Mouse (Mus musculus): ENCODE data around the gene Sema3c. TPM values are rescaled to one million over a fixed set of nuclear protein-coding genes. Genes with fewer than 3 reads are reported as not detected.

Gene Sema3c
- polyA plus RNA-seq, 1 experiment, result not detected

- Histone ChIP-seq H3K4me3 (ENCODE audit: insufficient read depth, low read depth, low read length) (no peak overlapping the region), H3K4me1 (ENCODE audit: control insufficient read depth, insufficient read depth, low read length) (no peaks in the 10 kb centered on the region), H3K27ac (ENCODE audit: insufficient read depth, low read depth, low read length) (no peak overlapping the region)
- TF ChIP-seq CTCF (IDR thresholded peaks at IDR 0.05; ENCODE audit: insufficient read depth, low read depth, low read length) (no peak), POLR2A (IDR thresholded peaks at IDR 0.05; ENCODE audit: insufficient read depth, low read depth, low read length) (no peak)
- WGBS, result 66% methylated on average over 3 of the region's 3 CpGs
Measured at GRCm38 (mm10) chr5:17739805-17740204, 165.7 kb downstream of the Sema3c start.

- H3K4me3 ChIP-seq (ENCODE audit: insufficient read depth, low read depth, low read length), result no peak overlapping the region
- TF ChIP-seq POLR2A (IDR thresholded peaks at IDR 0.05; ENCODE audit: insufficient read depth, low read depth, low read length) (no peak), CTCF (IDR thresholded peaks at IDR 0.05; ENCODE audit: insufficient read depth, low read depth, low read length) (no peak)
- H3K4me1 ChIP-seq (ENCODE audit: control insufficient read depth, insufficient read depth, low read length), result no peaks in the 10 kb centered on the region
- H3K27ac ChIP-seq (ENCODE audit: insufficient read depth, low read depth, low read length), result no peak overlapping the region
Measured at GRCm38 (mm10) chr5:17746520-17746919, 172.4 kb downstream of the Sema3c start.

GRCm38 (mm10) chr5:17747143-17747542, 173.1 kb downstream of the Sema3c start:
- Histone ChIP-seq H3K4me3 (ENCODE audit: insufficient read depth, low read depth, low read length) (no peak overlapping the region), H3K27ac (ENCODE audit: insufficient read depth, low read depth, low read length) (no peak overlapping the region), H3K4me1 (ENCODE audit: control insufficient read depth, insufficient read depth, low read length) (no peaks in the 10 kb centered on the region)
- no peak for TF ChIP-seq CTCF (IDR thresholded peaks at IDR 0.05; ENCODE audit: insufficient read depth, low read depth, low read length)
- no peak for TF ChIP-seq POLR2A (IDR thresholded peaks at IDR 0.05; ENCODE audit: insufficient read depth, low read depth, low read length)
- WGBS, result 48% methylated on average over 5 of the region's 5 CpGs

- TF ChIP-seq POLR2A (IDR thresholded peaks at IDR 0.05; ENCODE audit: insufficient read depth, low read depth, low read length) (no peak), CTCF (IDR thresholded peaks at IDR 0.05; ENCODE audit: insufficient read depth, low read depth, low read length) (no peak)
- no peak overlapping the region for H3K4me3 ChIP-seq (ENCODE audit: insufficient read depth, low read depth, low read length)
- WGBS, result 66% methylated on average over 3 of the region's 3 CpGs
- no peaks in the 10 kb centered on the region for H3K4me1 ChIP-seq (ENCODE audit: control insufficient read depth, insufficient read depth, low read length)
- no peak overlapping the region for H3K27ac ChIP-seq (ENCODE audit: insufficient read depth, low read depth, low read length)
Measured at GRCm38 (mm10) chr5:17748293-17748692, 174.2 kb downstream of the Sema3c start.

- Histone ChIP-seq H3K4me3 (ENCODE audit: insufficient read depth, low read depth, low read length) (no peak overlapping the region), H3K4me1 (ENCODE audit: control insufficient read depth, insufficient read depth, low read length) (no peaks in the 10 kb centered on the region), H3K27ac (ENCODE audit: insufficient read depth, low read depth, low read length) (no peak overlapping the region)
- 89% methylated on average over 7 of the region's 7 CpGs for WGBS
- TF ChIP-seq CTCF (IDR thresholded peaks at IDR 0.05; ENCODE audit: insufficient read depth, low read depth, low read length) (no peak), POLR2A (IDR thresholded peaks at IDR 0.05; ENCODE audit: insufficient read depth, low read depth, low read length) (no peak)
Measured at GRCm38 (mm10) chr5:17753471-17754005, 179.5 kb downstream of the Sema3c start.

GRCm38 (mm10) chr5:17766006-17766677, 192.1 kb downstream of the Sema3c start:
- 50% methylated on average over 4 of the region's 4 CpGs for WGBS
- Histone ChIP-seq H3K4me3 (ENCODE audit: insufficient read depth, low read depth, low read length) (no peak overlapping the region), H3K27ac (ENCODE audit: insufficient read depth, low read depth, low read length) (no peak overlapping the region), H3K4me1 (ENCODE audit: control insufficient read depth, insufficient read depth, low read length) (no peaks in the 10 kb centered on the region)
- TF ChIP-seq CTCF (IDR thresholded peaks at IDR 0.05; ENCODE audit: insufficient read depth, low read depth, low read length), result no peak
- TF ChIP-seq POLR2A (IDR thresholded peaks at IDR 0.05; ENCODE audit: insufficient read depth, low read depth, low read length), result no peak

- Histone ChIP-seq H3K4me1 (ENCODE audit: control insufficient read depth, insufficient read depth, low read length) (no peaks in the 10 kb centered on the region), H3K27ac (ENCODE audit: insufficient read depth, low read depth, low read length) (no peak overlapping the region), H3K4me3 (ENCODE audit: insufficient read depth, low read depth, low read length) (no peak overlapping the region)
- TF ChIP-seq POLR2A (IDR thresholded peaks at IDR 0.05; ENCODE audit: insufficient read depth, low read depth, low read length), result no peak
- TF ChIP-seq CTCF (IDR thresholded peaks at IDR 0.05; ENCODE audit: insufficient read depth, low read depth, low read length), result no peak
- 96% methylated on average over 2 of the region's 2 CpGs for WGBS
Measured at GRCm38 (mm10) chr5:17770328-17770727, 196.2 kb downstream of the Sema3c start.

GRCm38 (mm10) chr5:17776571-17776970, 202.5 kb downstream of the Sema3c start:
- 93% methylated on average over 6 of the region's 6 CpGs for WGBS
- Histone ChIP-seq H3K4me3 (ENCODE audit: insufficient read depth, low read depth, low read length) (no peak overlapping the region), H3K27ac (ENCODE audit: insufficient read depth, low read depth, low read length) (no peak overlapping the region), H3K4me1 (ENCODE audit: control insufficient read depth, insufficient read depth, low read length) (no peaks in the 10 kb centered on the region)
- TF ChIP-seq POLR2A (IDR thresholded peaks at IDR 0.05; ENCODE audit: insufficient read depth, low read depth, low read length), result no peak
- no peak for TF ChIP-seq CTCF (IDR thresholded peaks at IDR 0.05; ENCODE audit: insufficient read depth, low read depth, low read length)

Other genes starting within 250 kb of the Sema3c start
- gene Speer4f2, start 201.1 kb upstream of the Sema3c start, polyA plus RNA-seq (2012; ENCODE audit: insufficient read depth, insufficient read length, low replicate concordance, missing spikeins), result not detected in 2 replicates
- gene Speer4f1, start 98.2 kb upstream of the Sema3c start, polyA plus RNA-seq (2012; ENCODE audit: insufficient read depth, insufficient read length, low replicate concordance, missing spikeins), result not detected in 2 replicates

Measured in olfactory bulb, adult 2 months (tissue).